Mouse (Mus musculus): ENCODE results near the gene Sac3d1. TPM values are rescaled to one million over a fixed set of nuclear protein-coding genes. Genes with fewer than 3 reads are reported as not detected.
A peak's percentile ranks its signal among the peaks of the same experiment; 100 is the strongest.
"Not testable (repeated sequence)": the region's sequence is repeated elsewhere in the genome, so short reads cannot be mapped to it uniquely, and the experiment has no call there.

Gene Sac3d1
- polyA plus RNA-seq, 1 experiment, result 13.7 TPM

GRCm38 (mm10) chr19:6140374-6140677, 21.9 kb upstream of the Sac3d1 start:
- Histone ChIP-seq H3K4me1 (ENCODE audit: control insufficient read depth, insufficient read depth, low read length) (peaks cover 9% of the 10 kb centered on the region), H3K27ac (ENCODE audit: insufficient read depth, low read length) (peak overlapping the region; percentile 93), H3K4me3 (ENCODE audit: insufficient read depth, low read length) (peak overlapping the region; percentile 51)
- no peak; the same call in 1 of the 2 replicates for TF ChIP-seq POLR2A (IDR thresholded peaks at IDR 0.05; ENCODE audit: low read depth, low read length)
- TF ChIP-seq CTCF (IDR thresholded peaks at IDR 0.05; ENCODE audit: borderline replicate concordance, insufficient read depth, low read length), result no peak

- no peak for TF ChIP-seq CTCF (IDR thresholded peaks at IDR 0.05; ENCODE audit: borderline replicate concordance, insufficient read depth, low read length)
- no peak for TF ChIP-seq POLR2A (IDR thresholded peaks at IDR 0.05; ENCODE audit: low read depth, low read length)
- Histone ChIP-seq H3K4me1 (ENCODE audit: control insufficient read depth, insufficient read depth, low read length) (peaks cover 9% of the 10 kb centered on the region), H3K27ac (ENCODE audit: insufficient read depth, low read length) (no peak overlapping the region), H3K4me3 (ENCODE audit: insufficient read depth, low read length) (no peak overlapping the region)
These were observed 21.3 kb upstream of the Sac3d1 start for GRCm38 (mm10) chr19:6139701-6140100.

GRCm38 (mm10) chr19:6136397-6136796, 17.9 kb upstream of the Sac3d1 start:
- Histone ChIP-seq H3K4me3 (ENCODE audit: insufficient read depth, low read length) (no peak overlapping the region), H3K27ac (ENCODE audit: insufficient read depth, low read length) (peak overlapping the region; percentile 95), H3K4me1 (ENCODE audit: control insufficient read depth, insufficient read depth, low read length) (peaks cover 9% of the 10 kb centered on the region)
- TF ChIP-seq POLR2A (IDR thresholded peaks at IDR 0.05; ENCODE audit: low read depth, low read length) (no peak), CTCF (IDR thresholded peaks at IDR 0.05; ENCODE audit: borderline replicate concordance, insufficient read depth, low read length) (no peak)

- H3K4me3 ChIP-seq (ENCODE audit: insufficient read depth, low read length); H3K27ac ChIP-seq (ENCODE audit: insufficient read depth, low read length); H3K4me1 ChIP-seq (ENCODE audit: control insufficient read depth, insufficient read depth, low read length): not testable (repeated sequence)
These were observed 14.7 kb upstream of the Sac3d1 start for GRCm38 (mm10) chr19:6133197-6133596.

GRCm38 (mm10) chr19:6132171-6132827, 13.8 kb upstream of the Sac3d1 start:
- no peak for TF ChIP-seq POLR2A (IDR thresholded peaks at IDR 0.05; ENCODE audit: low read depth, low read length)
- no peak for TF ChIP-seq CTCF (IDR thresholded peaks at IDR 0.05; ENCODE audit: borderline replicate concordance, insufficient read depth, low read length)
- Histone ChIP-seq H3K27ac (ENCODE audit: insufficient read depth, low read length) (no peak overlapping the region), H3K4me1 (ENCODE audit: control insufficient read depth, insufficient read depth, low read length) (peaks cover 9% of the 10 kb centered on the region), H3K4me3 (ENCODE audit: insufficient read depth, low read length) (no peak overlapping the region)

- H3K27ac ChIP-seq (ENCODE audit: insufficient read depth, low read length); H3K4me3 ChIP-seq (ENCODE audit: insufficient read depth, low read length); H3K4me1 ChIP-seq (ENCODE audit: control insufficient read depth, insufficient read depth, low read length): not testable (repeated sequence)
These were observed 12.1 kb upstream of the Sac3d1 start for GRCm38 (mm10) chr19:6130414-6131128.

- peak within 1 kb of the TSS; percentile 72 for H3K27ac ChIP-seq (ENCODE audit: insufficient read depth, low read length)
- no peaks in the 10 kb centered on the region for H3K4me1 ChIP-seq (ENCODE audit: control insufficient read depth, insufficient read depth, low read length)
- TF ChIP-seq POLR2A (IDR thresholded peaks at IDR 0.05; ENCODE audit: low read depth, low read length) (peak; percentile 72), CTCF (IDR thresholded peaks at IDR 0.05; ENCODE audit: borderline replicate concordance, insufficient read depth, low read length) (no peak)
- peak within 1 kb of the TSS; percentile 61 for H3K4me3 ChIP-seq (ENCODE audit: insufficient read depth, low read length)
These were observed 9.4 kb upstream of the Sac3d1 start, which contains the start of gene Snx15 for GRCm38 (mm10) chr19:6127760-6128341. Gene Snx15, minus strand, starts transcription at chr19:6128304.

GRCm38 (mm10) chr19:6126789-6127580, 8.5 kb upstream of the Sac3d1 start:
- no peak for TF ChIP-seq POLR2A (IDR thresholded peaks at IDR 0.05; ENCODE audit: low read depth, low read length)
- no peak for TF ChIP-seq CTCF (IDR thresholded peaks at IDR 0.05; ENCODE audit: borderline replicate concordance, insufficient read depth, low read length)
- Histone ChIP-seq H3K4me1 (ENCODE audit: control insufficient read depth, insufficient read depth, low read length) (no peaks in the 10 kb centered on the region), H3K27ac (ENCODE audit: insufficient read depth, low read length) (peak overlapping the region; percentile 54), H3K4me3 (ENCODE audit: insufficient read depth, low read length) (peak overlapping the region; percentile 61)

- no peak overlapping the region for H3K27ac ChIP-seq (ENCODE audit: insufficient read depth, low read length)
- H3K4me3 ChIP-seq (ENCODE audit: insufficient read depth, low read length), result no peak overlapping the region
- H3K4me1 ChIP-seq (ENCODE audit: control insufficient read depth, insufficient read depth, low read length), result no peaks in the 10 kb centered on the region
These were observed 7.8 kb upstream of the Sac3d1 start for GRCm38 (mm10) chr19:6126289-6126688.

GRCm38 (mm10) chr19:6124898-6125297, 6.4 kb upstream of the Sac3d1 start:
- TF ChIP-seq CTCF (IDR thresholded peaks at IDR 0.05; ENCODE audit: borderline replicate concordance, insufficient read depth, low read length) (no peak), POLR2A (IDR thresholded peaks at IDR 0.05; ENCODE audit: low read depth, low read length) (no peak)
- Histone ChIP-seq H3K4me1 (ENCODE audit: control insufficient read depth, insufficient read depth, low read length) (no peaks in the 10 kb centered on the region), H3K27ac (ENCODE audit: insufficient read depth, low read length) (peak overlapping the region; percentile 59; the same call in 1 of the 2 replicates), H3K4me3 (ENCODE audit: insufficient read depth, low read length) (no peak overlapping the region)

More at GRCm38 (mm10) chr19:6126289-6126688, 7.8 kb upstream of the Sac3d1 start:
- TF ChIP-seq POLR2A (IDR thresholded peaks at IDR 0.05; ENCODE audit: low read depth, low read length) (no peak), CTCF (IDR thresholded peaks at IDR 0.05; ENCODE audit: borderline replicate concordance, insufficient read depth, low read length) (no peak)

All from embryonic fibroblast, embryonic 13.5 days (primary cell).